Mouse (Mus musculus) CH12.LX (cell line): ENCODE data around the gene Cym. TPM values are rescaled to one million over a fixed set of nuclear protein-coding genes. Genes with fewer than 3 reads are reported as not detected.

Experiments used
- DNase-seq: peaks from one replicate; pipeline ENCODE4 v3.0.0-alpha.2; 2013; ENCODE audit errors: extremely low read depth
- H3K27ac ChIP-seq: 2 replicates; pipeline ENCODE4 v1.5.1; 2012; ENCODE audit warnings: low read depth, mild to moderate bottlenecking, control low read depth, moderate library complexity; ENCODE audit not compliant: insufficient read depth
- H3K27me3 ChIP-seq: replicated peaks from 2 replicates; pipeline ENCODE3; 2012; ENCODE audit warnings: inconsistent platforms
- H3K36me3 ChIP-seq, 2 experiments: replicated peaks in 1 of 2; 2 replicates each; pipeline versions ENCODE3 to v1.6.1; 2012; ENCODE audit warnings: inconsistent platforms in 1 of 2, low read length in 1 of 2, mild to moderate bottlenecking in 1 of 2, mixed read lengths in 1 of 2, moderate library complexity in 1 of 2; ENCODE audit not compliant: control insufficient read depth in 1 of 2, insufficient read depth in 1 of 2
- H3K4me1 ChIP-seq, 2 experiments: 2 replicates each; pipeline ENCODE4 v1.6.1; 2012; ENCODE audit warnings: inconsistent platforms in 1 of 2, moderate library complexity in 1 of 2; ENCODE audit not compliant: insufficient read depth in 2 of 2, control insufficient read depth in 1 of 2
- H3K4me2 ChIP-seq: 2 replicates; pipeline ENCODE4 v1.6.1; 2012; ENCODE audit warnings: low read depth, mild to moderate bottlenecking, control low read depth; ENCODE audit not compliant: poor library complexity, insufficient read depth, severe bottlenecking
- H3K4me3 ChIP-seq, 3 experiments: fragments of 150-350 bp in 1 of 3; sonication (generic) in 1 of 3; replicated peaks in 1 of 3; 2 replicates each; pipeline versions ENCODE3 to v1.5.1; 2011 to 2012; ENCODE audit warnings: low read depth in 2 of 3, low read length in 2 of 3, mild to moderate bottlenecking in 2 of 3, moderate library complexity in 2 of 3, control low read depth in 1 of 3, improper control_type of control experiment in 1 of 3, inconsistent platforms in 1 of 3, mixed read lengths in 1 of 3; ENCODE audit not compliant: poor library complexity in 1 of 3
- H3K79me2 ChIP-seq: replicated peaks from 2 replicates; pipeline ENCODE4 v1.6.1; 2012; ENCODE audit warnings: mild to moderate bottlenecking, moderate library complexity; ENCODE audit not compliant: control insufficient read depth, poor library complexity, insufficient read depth, severe bottlenecking; ENCODE audit errors: extremely low read depth
- H3K9ac ChIP-seq: 2 replicates; pipeline ENCODE4 v1.6.1; 2012; ENCODE audit warnings: low read depth, mild to moderate bottlenecking, control low read depth, moderate library complexity; ENCODE audit not compliant: insufficient read depth
- H3K9me3 ChIP-seq: replicated peaks from 2 replicates; pipeline ENCODE3; 2012; ENCODE audit warnings: low read length, inconsistent platforms, mixed read lengths
- BHLHE40 ChIP-seq: IDR thresholded peaks from 2 replicates; pipeline ENCODE4 v1.6.1; 2011; ENCODE audit warnings: mild to moderate bottlenecking, low read depth, low read length, improper control_type of control experiment
- CHD1 ChIP-seq: IDR thresholded peaks from 2 replicates; pipeline ENCODE4 v1.6.1; 2012; ENCODE audit warnings: low read depth, low read length, improper control_type of control experiment, inconsistent platforms
- CHD2 ChIP-seq: IDR thresholded peaks from 2 replicates; pipeline ENCODE4 v1.6.1; 2011; ENCODE audit warnings: low read length, improper control_type of control experiment
- CTCF ChIP-seq, 2 experiments: IDR thresholded peaks in 1 of 2; conservative IDR thresholded peaks in 1 of 2; 2 replicates each; pipeline ENCODE4 v1.5.1; 2011 to 2012; ENCODE audit warnings: low read depth in 2 of 2, low read length in 2 of 2, improper control_type of control experiment in 1 of 2, inconsistent platforms in 1 of 2, mild to moderate bottlenecking in 1 of 2, moderate library complexity in 1 of 2
- E2F4 ChIP-seq: IDR thresholded peaks from 2 replicates; pipeline ENCODE4 v1.6.1; 2011; ENCODE audit warnings: low read depth, low read length, improper control_type of control experiment; ENCODE audit not compliant: insufficient replicate concordance
- ETS1 ChIP-seq: conservative IDR thresholded peaks from 2 replicates; pipeline ENCODE4 v1.6.1; 2012; ENCODE audit warnings: low read depth, mild to moderate bottlenecking, inconsistent platforms, low read length, improper control_type of control experiment, moderate library complexity
- GABPA ChIP-seq: IDR thresholded peaks from 2 replicates; pipeline ENCODE4 v1.6.1; 2012; ENCODE audit warnings: low read depth, low read length, improper control_type of control experiment, inconsistent platforms; ENCODE audit not compliant: insufficient replicate concordance
- IRF4 ChIP-seq: IDR thresholded peaks from 2 replicates; pipeline ENCODE4 v1.6.1; 2014; ENCODE audit warnings: low read depth, mild to moderate bottlenecking, inconsistent platforms, low read length, improper control_type of control experiment
- JUND ChIP-seq: conservative IDR thresholded peaks from 2 replicates; pipeline ENCODE4 v1.6.1; 2011; ENCODE audit warnings: low read depth, low read length, improper control_type of control experiment
- MAFK ChIP-seq: IDR thresholded peaks from 2 replicates; pipeline ENCODE4 v1.6.1; 2011; ENCODE audit warnings: low read length, improper control_type of control experiment; ENCODE audit not compliant: insufficient replicate concordance
- MAX ChIP-seq: IDR thresholded peaks from 2 replicates; pipeline ENCODE4 v1.6.1; 2011; ENCODE audit warnings: low read length, improper control_type of control experiment
- MAZ ChIP-seq: IDR thresholded peaks from 2 replicates; pipeline ENCODE4 v1.6.1; 2012; ENCODE audit warnings: low read depth, mild to moderate bottlenecking, inconsistent platforms, low read length, improper control_type of control experiment, moderate library complexity
- MXI1 ChIP-seq: IDR thresholded peaks from 2 replicates; pipeline ENCODE4 v1.6.1; 2011; ENCODE audit warnings: mild to moderate bottlenecking, low read depth, low read length, improper control_type of control experiment
- MYC ChIP-seq: IDR thresholded peaks from 2 replicates; pipeline ENCODE4 v1.6.1; 2011; ENCODE audit warnings: low read depth, mild to moderate bottlenecking, improper control_type of control experiment, low read length
- NELFE ChIP-seq: IDR thresholded peaks from 2 replicates; pipeline ENCODE4 v1.6.1; 2011; ENCODE audit warnings: low read depth, low read length, improper control_type of control experiment
- NRF1 ChIP-seq: IDR thresholded peaks from 2 replicates; pipeline ENCODE4 v1.6.1; 2014; ENCODE audit warnings: low read depth, mild to moderate bottlenecking, inconsistent platforms, low read length, improper control_type of control experiment, moderate library complexity
- PAX5 ChIP-seq: IDR thresholded peaks from 2 replicates; pipeline ENCODE4 v1.6.1; 2012; ENCODE audit warnings: low read length, inconsistent platforms, mixed read lengths
- RAD21 ChIP-seq: IDR thresholded peaks from 2 replicates; pipeline ENCODE4 v1.6.1; 2011; ENCODE audit warnings: low read depth, mild to moderate bottlenecking, low read length, improper control_type of control experiment, moderate library complexity
- RCOR1 ChIP-seq: conservative IDR thresholded peaks from 2 replicates; pipeline ENCODE4 v1.6.1; 2012; ENCODE audit warnings: low read depth, mild to moderate bottlenecking, inconsistent platforms, low read length, improper control_type of control experiment
- SIN3A ChIP-seq: IDR thresholded peaks from 2 replicates; pipeline ENCODE4 v1.6.1; 2012; ENCODE audit warnings: low read length, improper control_type of control experiment, inconsistent platforms
- SMC3 ChIP-seq: IDR thresholded peaks from 2 replicates; pipeline ENCODE4 v1.6.1; 2011; ENCODE audit warnings: low read depth, low read length, improper control_type of control experiment
- USF1 ChIP-seq: IDR thresholded peaks from 2 replicates; pipeline ENCODE4 v1.6.1; 2014; ENCODE audit warnings: low read depth, mild to moderate bottlenecking, inconsistent platforms, low read length, improper control_type of control experiment
- USF2 ChIP-seq: conservative IDR thresholded peaks from 2 replicates; pipeline ENCODE4 v1.6.1; 2011; ENCODE audit warnings: low read depth, low read length, improper control_type of control experiment
- ZC3H11A ChIP-seq: IDR thresholded peaks from 2 replicates; pipeline ENCODE4 v1.6.1; 2012; ENCODE audit warnings: low read depth, mild to moderate bottlenecking, inconsistent platforms, low read length, improper control_type of control experiment
- ZNF384 ChIP-seq: IDR thresholded peaks from 2 replicates; pipeline ENCODE4 v1.6.1; 2012; ENCODE audit warnings: low read depth, low read length, improper control_type of control experiment, inconsistent platforms
- dilution Hi-C: fragments of 300-500 bp; cut with MboI; formaldehyde crosslinking; loops from 2 replicates; pipeline ENCODE4 v1.14.3; 2020; ENCODE audit warnings: low sequenced_read_pairs; ENCODE audit not compliant: extremely low pct_unique_long_range_greater_than_20kb, extremely low pct_ligation_motif_present
- in situ Hi-C: fragments of 300-500 bp; cut with MboI; formaldehyde crosslinking; loops from 3 replicates; pipeline ENCODE4 v1.14.3; 2019; ENCODE audit warnings: low sequenced_read_pairs, low pct_ligation_motif_present, low pct_unique_long_range_greater_than_20kb, mixed read lengths
- polyA plus RNA-seq: library from polyadenylated mRNA; unstranded; fragments of >175 nt; gene quantifications from 2 replicates; pipeline ENCODE4 v1.2.1, GENCODE M21; 2012; ENCODE audit warnings: low read depth; ENCODE audit not compliant: insufficient read length
- total RNA-seq, 2 experiments: library from RNA; depleted of rRNA; stranded (reverse); fragments of 300-350 nt in 1 of 2; fragments of >200 nt in 1 of 2; gene quantifications; 2 replicates each; pipeline ENCODE4 v1.2.3; 2012 to 2014

Cym gene
- total and polyA plus RNA-seq, 3 experiments = not detected

DNA sequence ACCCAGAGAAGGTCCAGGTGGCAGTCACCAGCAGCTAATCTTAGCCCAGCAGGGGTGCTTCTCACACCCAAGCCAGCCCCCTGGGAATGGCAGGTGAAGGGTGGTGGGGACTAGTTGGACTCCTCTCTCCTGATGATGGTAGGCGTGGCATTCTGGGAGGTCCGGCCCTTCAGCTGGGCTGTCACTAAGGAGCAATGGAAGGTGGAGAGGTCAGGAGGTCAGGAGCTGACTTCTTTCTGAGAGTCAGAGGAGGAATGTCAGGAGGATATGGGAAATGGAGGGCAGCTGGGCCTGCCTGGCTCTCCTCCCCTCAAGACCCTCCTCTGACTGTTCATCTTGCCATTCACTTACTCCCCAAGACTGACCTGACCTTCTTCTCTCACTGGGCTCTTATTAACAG is 16.5 kb upstream of the Cym start:
- Histone ChIP-seq H3K27me3 (peaks cover 8% of the 10 kb centered on the region), H3K4me1 (peaks cover 0 to 4% of the 10 kb centered on the region in 2 experiments; a peak in 2 of 4 replicates), H3K4me2 (no peak overlapping the region), H3K9ac (no peak overlapping the region), H3K27ac (no peak overlapping the region), H3K9me3 (no peaks in the 10 kb centered on the region), H3K36me3 (no peaks in the 10 kb centered on the region), H3K79me2 (no peaks in the 10 kb centered on the region), H3K4me3 (no peak overlapping the region)
- DNase-seq = no peak
- dilution Hi-C loops = no loop called here
- in situ Hi-C loops = no loop called here
- TF ChIP-seq CHD2 (no peak), USF2 (no peak), ZNF384 (no peak), CTCF (conservative IDR thresholded peaks at IDR 0.05 in 1 of 2, IDR thresholded peaks at IDR 0.05 in 1 of 2; ENCODE audit: low read depth in 2 of 2, low read length in 2 of 2) (no peak), ETS1 (no peak)

- no peaks in the 10 kb centered on the region for H3K9me3 ChIP-seq
- dilution Hi-C loops = no loop called here
- no peaks in the 10 kb centered on the region for H3K79me2 ChIP-seq
- H3K9ac ChIP-seq = no peak overlapping the region
- TF ChIP-seq MAX = no peak
- no peak for TF ChIP-seq CHD1
- no peak for TF ChIP-seq JUND
- TF ChIP-seq SIN3A = no peak
- TF ChIP-seq PAX5 = no peak
- TF ChIP-seq MXI1 = no peak
- TF ChIP-seq MYC = no peak
- in situ Hi-C loops = no loop called here
- H3K4me1 ChIP-seq = peaks cover 0 to 7% of the 10 kb centered on the region in 2 experiments; a peak in 2 of 4 replicates
- no peaks in the 10 kb centered on the region for H3K36me3 ChIP-seq
- DNase-seq = no peak
- H3K4me3 ChIP-seq = no peak overlapping the region
- H3K27me3 ChIP-seq = no peaks in the 10 kb centered on the region
- H3K27ac ChIP-seq = no peak overlapping the region
- no peak overlapping the region for H3K4me2 ChIP-seq
Measured at GRCm38 (mm10) chr3:107233945-107234344, 12.4 kb upstream of the Cym start.

DNA sequence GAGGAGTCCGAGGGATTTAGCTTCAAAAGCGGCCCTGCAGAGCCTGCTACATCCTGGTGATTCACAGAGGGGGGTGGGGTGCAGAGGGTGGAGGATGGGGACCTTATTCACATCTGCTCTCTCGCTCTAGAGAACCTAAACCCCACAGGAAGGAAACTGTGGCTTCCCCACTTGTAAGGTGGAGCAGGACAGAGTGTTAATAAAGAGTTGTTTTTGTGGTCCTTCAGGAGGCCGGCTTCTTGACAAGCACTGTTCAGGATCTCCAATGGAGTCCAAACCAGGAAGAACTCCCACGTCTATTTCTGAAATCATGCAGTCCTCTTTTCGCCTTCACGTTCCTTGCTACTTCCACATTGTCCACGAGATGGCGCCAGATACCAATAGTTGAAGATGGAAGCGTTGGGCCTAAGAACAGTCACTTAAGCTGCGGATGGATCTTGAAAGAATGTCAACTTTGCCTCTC is 11.8 kb upstream of the Cym start:
- no peak overlapping the region for H3K27ac ChIP-seq
- no peaks in the 10 kb centered on the region for H3K9me3 ChIP-seq
- H3K4me1 ChIP-seq = peaks cover 0 to 7% of the 10 kb centered on the region in 2 experiments; a peak in 2 of 4 replicates
- peak; percentile 89 for DNase-seq
- in situ Hi-C loops (no loop called here), dilution Hi-C loops (no loop called here)
- H3K79me2 ChIP-seq = no peaks in the 10 kb centered on the region
- H3K4me2 ChIP-seq = peak overlapping the region; percentile 47; the same call in 1 of the 2 replicates
- H3K36me3 ChIP-seq = no peaks in the 10 kb centered on the region
- H3K4me3 ChIP-seq = no peak overlapping the region
- TF ChIP-seq E2F4 (no peak), MAX (no peak), IRF4 (no peak), CTCF (conservative IDR thresholded peaks at IDR 0.05 in 1 of 2, IDR thresholded peaks at IDR 0.05 in 1 of 2; ENCODE audit: low read depth in 2 of 2, low read length in 2 of 2) (peak; percentile 80 to 96), ZC3H11A (peak; percentile 51; the same call in 1 of the 2 replicates), BHLHE40 (no peak), RAD21 (peak; percentile 98), NELFE (no peak), MAZ (no peak), USF1 (no peak), CHD2 (peak; percentile 75), GABPA (no peak), SMC3 (peak; percentile 88), NRF1 (no peak), MAFK (no peak), MXI1 (no peak), RCOR1 (no peak)
- peaks cover 2% of the 10 kb centered on the region for H3K27me3 ChIP-seq
- no peak overlapping the region for H3K9ac ChIP-seq
